Comparison of ENCODE assay signal across 8 mouse cellular contexts in the genomic region with DNA sequence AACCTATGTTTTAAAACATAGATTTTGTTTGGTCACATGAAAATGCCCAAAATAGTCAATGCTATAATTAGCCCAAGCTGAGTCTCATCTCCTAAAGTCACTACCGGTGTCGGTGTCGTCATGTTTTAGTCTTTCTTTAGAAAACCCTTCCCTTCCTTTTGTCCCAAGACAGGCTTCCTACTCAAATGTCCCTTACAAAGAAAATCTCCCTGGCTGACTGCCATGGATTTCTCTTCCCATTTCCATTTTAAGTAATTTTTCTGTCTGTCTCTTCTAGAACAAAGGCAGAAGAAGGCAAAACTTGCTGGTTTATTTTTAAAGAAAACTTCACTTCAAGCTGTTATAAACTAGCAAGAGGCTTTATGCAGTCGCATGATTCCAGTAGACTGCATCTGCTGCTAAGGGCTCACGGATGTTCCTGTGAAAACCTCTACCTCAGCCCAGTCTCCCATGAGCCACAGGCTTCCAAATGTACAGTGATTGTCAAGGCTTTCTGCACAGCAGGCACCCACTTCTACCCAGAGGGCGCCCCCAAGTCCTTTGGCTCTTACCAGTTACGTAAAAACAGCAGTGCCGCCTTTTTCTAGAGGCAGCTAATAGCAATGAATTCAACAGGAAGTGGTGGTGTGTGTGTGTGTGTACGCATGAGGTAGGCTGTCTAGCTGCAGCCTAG. TPM values are rescaled to one million over a fixed set of nuclear protein-coding genes. Genes with fewer than 3 reads are reported as not detected.
DNase-seq lines count a peak whose midpoint lies in the region; ATAC-seq lines count a peak whose summit lies in the region.

No protein-coding gene starts in this region.

- H3K4me2 ChIP-seq in forebrain, embryonic 12.5 days = no peak overlapping the region
- H3K4me2 ChIP-seq in forebrain, embryonic 11.5 days (ENCODE audit: low read depth, low read length, severe bottlenecking) = no peak overlapping the region
- H3K4me2 ChIP-seq in midbrain, embryonic 16.5 days (ENCODE audit: low read length) = peak overlapping the region; percentile 21; the same call in 1 of the 2 replicates

- H3K27ac ChIP-seq in forebrain, embryonic 12.5 days = peak overlapping the region; percentile 37; the same call in 1 of the 2 replicates
- H3K27ac ChIP-seq in forebrain, embryonic 11.5 days (ENCODE audit: low read depth, low read length) = no peak overlapping the region
- H3K27ac ChIP-seq in midbrain, embryonic 16.5 days (ENCODE audit: low read length) = peak overlapping the region; percentile 63

- no peak for DNase-seq in forebrain, embryonic 11.5 days (ENCODE audit: low spot score)
- DNase-seq in B cell, adult 2 months = peak; percentile 73 to 76
- DNase-seq in kidney, postnatal 10 days = peak; percentile 63
- peak; percentile 75 for DNase-seq in thymus, postnatal 25 days
- DNase-seq in gastrocnemius, postnatal 14 days = no peak

- 0 out of 2 replicates have a peak overlapping the region, but pooled peaks have one; percentile 25 for H3K9ac ChIP-seq in forebrain, embryonic 12.5 days
- H3K9ac ChIP-seq in forebrain, embryonic 11.5 days (ENCODE audit: low read length) = no peak overlapping the region
- H3K9ac ChIP-seq in midbrain, embryonic 16.5 days (ENCODE audit: low read depth, low read length) = no peak overlapping the region

- H3K27me3 ChIP-seq in forebrain, embryonic 12.5 days = no peaks in the 10 kb centered on the region
- H3K27me3 ChIP-seq in forebrain, embryonic 11.5 days (ENCODE audit: control insufficient read depth, insufficient read depth, low read length) = no peaks in the 10 kb centered on the region
- H3K27me3 ChIP-seq in midbrain, embryonic 16.5 days (ENCODE audit: control insufficient read depth, insufficient read depth, low read depth, low read length) = no peaks in the 10 kb centered on the region

- 79% methylated on average over 9 of the region's 9 CpGs for WGBS in forebrain, embryonic 12.5 days
- 88% methylated on average over 9 of the region's 9 CpGs for WGBS in forebrain, embryonic 11.5 days
- 57% methylated on average over 9 of the region's 9 CpGs for whole genome bisulfite sequencing in midbrain, embryonic 16.5 days

- ATAC-seq in forebrain, embryonic 12.5 days (ENCODE audit: low FRiP score) = no peak
- no peak for ATAC-seq in forebrain, embryonic 11.5 days (replicated peaks; ENCODE audit: low FRiP score)
- 0 out of 2 replicates have a peak, but pooled peaks have one; percentile 18 for ATAC-seq in granulocyte monocyte progenitor cell, adult 5-6 weeks (replicated peaks; ENCODE audit: poor library complexity, severe bottlenecking)
- ATAC-seq in midbrain, embryonic 16.5 days = no peak

- H3K4me1 ChIP-seq in forebrain, embryonic 12.5 days = peaks cover 23% of the 10 kb centered on the region
- peaks cover 2% of the 10 kb centered on the region; the same call in 1 of the 2 replicates for H3K4me1 ChIP-seq in forebrain, embryonic 11.5 days (replicated peaks; ENCODE audit: control insufficient read depth, insufficient read depth, low read length)
- H3K4me1 ChIP-seq in midbrain, embryonic 16.5 days (ENCODE audit: control insufficient read depth, insufficient read depth, low read length) = peaks cover 19% of the 10 kb centered on the region

- H3K4me3 ChIP-seq in forebrain, embryonic 12.5 days (replicated peaks) = no peak overlapping the region
- no peak overlapping the region for H3K4me3 ChIP-seq in forebrain, embryonic 11.5 days (ENCODE audit: low read depth, low read length)
- H3K4me3 ChIP-seq in midbrain, embryonic 16.5 days (ENCODE audit: low read depth, low read length) = no peak overlapping the region; the same call in 1 of the 2 replicates

- no peaks in the 10 kb centered on the region for H3K9me3 ChIP-seq in forebrain, embryonic 12.5 days
- no peaks in the 10 kb centered on the region for H3K9me3 ChIP-seq in forebrain, embryonic 11.5 days (ENCODE audit: control insufficient read depth, low read length)
- H3K9me3 ChIP-seq in midbrain, embryonic 16.5 days (replicated peaks; ENCODE audit: control insufficient read depth, low read length, poor library complexity, severe bottlenecking) = no peaks in the 10 kb centered on the region

- H3K36me3 ChIP-seq in forebrain, embryonic 12.5 days (replicated peaks) = no peaks in the 10 kb centered on the region
- H3K36me3 ChIP-seq in forebrain, embryonic 11.5 days (ENCODE audit: control insufficient read depth, insufficient read depth, low read length) = no peaks in the 10 kb centered on the region
- H3K36me3 ChIP-seq in midbrain, embryonic 16.5 days (ENCODE audit: control insufficient read depth, insufficient read depth, low read length) = no peaks in the 10 kb centered on the region

- intact Hi-C loops in gastrocnemius, postnatal 14 days (cut with DNase I; ENCODE audit: low total_unique reads) = no loop called here

RNA-seq across cellular contexts. Expression of a gene that starts 2.9 kb away (rescaled TPM):
- 6.1 and 6.2 TPM in 2 replicates for polyA plus RNA-seq in forebrain, embryonic 12.5 days (2016; fragmentation: Nextera tagmentation; extraction: Ambion mirVana)
- polyA plus RNA-seq in forebrain, embryonic 11.5 days (2014; fragmentation: Nextera tagmentation; extraction: Ambion mirVana) = 6.6 and 7.1 TPM in 2 replicates
- total RNA-seq in granulocyte monocyte progenitor cell, adult 5-6 weeks (2014; fragmentation: Nextera tagmentation) = 3.7 and 4.6 TPM in 2 replicates
- 3.0 and 4.8 TPM in 2 replicates for total RNA-seq in granulocyte monocyte progenitor cell, adult 5-6 weeks (2017)
- 5.3 and 5.5 TPM in 2 replicates for polyA plus RNA-seq in midbrain, embryonic 16.5 days (2015; fragmentation: Nextera tagmentation; extraction: Ambion mirVana)
- 1 to 10 TPM; 2.4 to 3.1 TPM for total RNA-seq in gastrocnemius, postnatal 14 days (2021)

RNA-seq across cellular contexts. Expression of a gene that starts 3.8 kb away (rescaled TPM):
- 38.8 and 39.9 TPM in 2 replicates for polyA plus RNA-seq in forebrain, embryonic 12.5 days (2016; fragmentation: Nextera tagmentation; extraction: Ambion mirVana)
- polyA plus RNA-seq in forebrain, embryonic 11.5 days (2014; fragmentation: Nextera tagmentation; extraction: Ambion mirVana) = 25.9 and 26.6 TPM in 2 replicates
- total RNA-seq in granulocyte monocyte progenitor cell, adult 5-6 weeks (2014; fragmentation: Nextera tagmentation) = 7.1 and 19.9 TPM in 2 replicates
- 8.1 and 14.6 TPM in 2 replicates for total RNA-seq in granulocyte monocyte progenitor cell, adult 5-6 weeks (2017)
- polyA plus RNA-seq in midbrain, embryonic 16.5 days (2015; fragmentation: Nextera tagmentation; extraction: Ambion mirVana) = 55.1 and 60.1 TPM in 2 replicates
- total RNA-seq in gastrocnemius, postnatal 14 days (2021) = 10 to 100 TPM; 18.1 to 47.8 TPM

RNA-seq across cellular contexts. Expression of a gene that starts 51.7 kb away (rescaled TPM):
- polyA plus RNA-seq in forebrain, embryonic 12.5 days (2016; fragmentation: Nextera tagmentation; extraction: Ambion mirVana) = 29.6 and 29.9 TPM in 2 replicates
- polyA plus RNA-seq in forebrain, embryonic 11.5 days (2014; fragmentation: Nextera tagmentation; extraction: Ambion mirVana) = 28.0 and 29.4 TPM in 2 replicates
- total RNA-seq in granulocyte monocyte progenitor cell, adult 5-6 weeks (2014; fragmentation: Nextera tagmentation) = 17.8 and 32.2 TPM in 2 replicates
- 15.2 and 23.4 TPM in 2 replicates for total RNA-seq in granulocyte monocyte progenitor cell, adult 5-6 weeks (2017)
- polyA plus RNA-seq in midbrain, embryonic 16.5 days (2015; fragmentation: Nextera tagmentation; extraction: Ambion mirVana) = 50.7 and 51.4 TPM in 2 replicates
- 10 to 100 TPM; 41.3 to 43.2 TPM for total RNA-seq in gastrocnemius, postnatal 14 days (2021)

RNA-seq across cellular contexts. Expression of a gene that starts 59.3 kb away (rescaled TPM):
- polyA plus RNA-seq in forebrain, embryonic 12.5 days (2016; fragmentation: Nextera tagmentation; extraction: Ambion mirVana) = 0.45 and 0.50 TPM in 2 replicates
- polyA plus RNA-seq in forebrain, embryonic 11.5 days (2014; fragmentation: Nextera tagmentation; extraction: Ambion mirVana) = 0.28 TPM in 1 of 2 replicates, not detected in the other
- 24.8 and 50.9 TPM in 2 replicates for total RNA-seq in granulocyte monocyte progenitor cell, adult 5-6 weeks (2014; fragmentation: Nextera tagmentation)
- total RNA-seq in granulocyte monocyte progenitor cell, adult 5-6 weeks (2017) = 51.1 and 62.2 TPM in 2 replicates
- 0.86 and 1.2 TPM in 2 replicates for polyA plus RNA-seq in midbrain, embryonic 16.5 days (2015; fragmentation: Nextera tagmentation; extraction: Ambion mirVana)
- 1 to 10 TPM; 2.6 to 4.7 TPM for total RNA-seq in gastrocnemius, postnatal 14 days (2021)

Comparison
In these comparisons a context has a peak if more than half of its experiments do, and no peak if none do; other contexts are left out.
1. DNase-seq: peak in B cell, adult 2 months (2 of 2), kidney, postnatal 10 days (single experiment) and thymus, postnatal 25 days (single experiment); none in forebrain, embryonic 11.5 days (single experiment) and gastrocnemius, postnatal 14 days (single experiment).